Comparison of ENCODE assay signal across 25 mouse cellular contexts in genomic region chr4:107061560-107061959, GRCm38 (mm10). TPM values are rescaled to one million over a fixed set of nuclear protein-coding genes. Genes with fewer than 3 reads are reported as not detected.
"Had no signal": no experiment of that assay in that cellular context is flagged by ENCODE, and none has a peak within 500 bp of the region (broad histone marks: within the 10 kb centered on the region; RNA-seq: fewer than 3 reads in every experiment).

No protein-coding gene starts in this region.

- H3K27ac ChIP-seq: neural tube, embryonic 13.5 days; neural tube, embryonic 15.5 days; stomach, embryonic 15.5 days; stomach, postnatal 0 days had no signal

- H3K4me2 ChIP-seq: neural tube, embryonic 13.5 days; neural tube, embryonic 15.5 days; stomach, embryonic 15.5 days had no signal

- H3K9me3 ChIP-seq: neural tube, embryonic 13.5 days; neural tube, embryonic 15.5 days; stomach, embryonic 15.5 days had no signal

- H3K9ac ChIP-seq: neural tube, embryonic 13.5 days; neural tube, embryonic 15.5 days; stomach, embryonic 15.5 days had no signal

- H3K27me3 ChIP-seq: neural tube, embryonic 13.5 days; neural tube, embryonic 15.5 days; stomach, embryonic 15.5 days had no signal

- DNase-seq: retina, postnatal 1 day; right cerebral cortex, adult 18-20 months; right cerebral cortex, postnatal 14 days; right cerebral cortex, postnatal 25 days; right cerebral cortex, postnatal 4 days; spleen, adult 18-20 months; thymus, adult 18-20 months; thymus, adult 2 months; thymus, postnatal 14 days; thymus, postnatal 25 days; thymus, postnatal 36 days; thymus, postnatal 4 days had no signal

- H3K4me3 ChIP-seq: neural tube, embryonic 13.5 days; neural tube, embryonic 15.5 days; stomach, embryonic 15.5 days had no signal

RNA-seq across cellular contexts. Expression of gene Cdcp2, which starts 35.1 kb away (rescaled TPM):
- total RNA-seq: neutrophil, adult 5-6 weeks had no signal
- polyA plus RNA-seq: neural tube, embryonic 13.5 days; neural tube, embryonic 14.5 days; neural tube, embryonic 15.5 days; small intestine, adult 2 months; spleen, adult 2 months; stomach, embryonic 14.5 days; stomach, embryonic 15.5 days; stomach, embryonic 16.5 days; stomach, postnatal 0 days; testis, adult 2 months; thymus, postnatal 0 days; urinary bladder, adult 2 months had no signal
